Mouse (Mus musculus): ENCODE measurements at regions not wholly inside any gene's neighbourhood (a gene's known extent, or its start where the extent isn't known, plus 50 kb on each side); places are given as distances from the start of the nearest gene placed in this dataset.

- DNase-seq (ENCODE audit: low spot score) = peak; percentile 27
Observed at GRCm38 (mm10) chr5:93328059-93328458, 61.0 kb downstream of the Ccng2 start.

- DNase-seq (ENCODE audit: low spot score) = no peak
Observed at GRCm38 (mm10) chr5:93330851-93331250, 63.8 kb downstream of the Ccng2 start.

GRCm38 (mm10) chr5:93353101-93353500 lies 86.0 kb downstream of the Ccng2 start:
- DNase-seq (ENCODE audit: low spot score) = no peak

Data from testis, postnatal 14 days (tissue).